Mouse (Mus musculus) kidney, postnatal 0 days (tissue): Measurements from ENCODE around the gene Marcksl1. TPM values are rescaled to one million over a fixed set of nuclear protein-coding genes. Genes with fewer than 3 reads are reported as not detected.
A peak's percentile ranks its signal among the peaks of the same experiment; 100 is the strongest.

Source experiments
- ATAC-seq: fragments of 200-750 bp; cut with Nextera tagmentation; replicated peaks from 2 replicates; pipeline ENCODE4 v1.8.0; 2017; ENCODE audit warnings: low read depth, moderate number of reproducible peaks, moderate TSS enrichment, moderate library complexity; ENCODE audit not compliant: low FRiP score
- DNase-seq: peaks from one replicate; pipeline ENCODE4 v3.0.0-alpha.2; 2016; ENCODE audit warnings: low spot score
- H3K27ac ChIP-seq: fragments of 300-500 bp; sonication (generic); 2 replicates; pipeline ENCODE4 v1.5.1; 2014; ENCODE audit warnings: mild to moderate bottlenecking
- H3K27me3 ChIP-seq: fragments of 300-500 bp; sonication (generic); 2 replicates; pipeline ENCODE4 v1.6.1; 2014; ENCODE audit warnings: low read length, mixed read lengths; ENCODE audit not compliant: insufficient read depth
- H3K36me3 ChIP-seq: fragments of 300-500 bp; sonication (generic); 2 replicates; pipeline ENCODE4 v1.6.1; 2014; ENCODE audit warnings: low read length, mixed read lengths; ENCODE audit not compliant: insufficient read depth
- H3K4me1 ChIP-seq: fragments of 300-500 bp; sonication (generic); replicated peaks from 2 replicates; pipeline ENCODE4 v1.6.1; 2014; ENCODE audit warnings: antibody characterized with exemption, low read length, mixed read lengths; ENCODE audit not compliant: insufficient read depth
- H3K4me2 ChIP-seq: fragments of 300-500 bp; sonication (generic); 2 replicates; pipeline ENCODE4 v1.6.1; 2014; ENCODE audit warnings: mild to moderate bottlenecking, low read length, moderate library complexity, mixed read lengths
- H3K4me3 ChIP-seq: fragments of 300-500 bp; sonication (generic); replicated peaks from 2 replicates; pipeline ENCODE4 v1.5.1; 2014; ENCODE audit warnings: low read depth, low read length
- H3K9ac ChIP-seq: fragments of 300-500 bp; sonication (generic); 2 replicates; pipeline ENCODE4 v1.6.1; 2014; ENCODE audit warnings: low read depth, low read length
- H3K9me3 ChIP-seq: fragments of 300-500 bp; sonication (generic); replicated peaks from 2 replicates; pipeline ENCODE4 v1.6.1; 2016; ENCODE audit warnings: low read length, inconsistent platforms, mixed read lengths
- CTCF ChIP-seq: IDR thresholded peaks from 2 replicates; pipeline ENCODE4 v1.5.1; 2016; ENCODE audit warnings: antibody characterized with exemption, low read depth, mild to moderate bottlenecking, moderate library complexity
- WGBS: fragments of 180-500 bp; shearing (Covaris S2); extraction: QIAGEN DNeasy Blood & Tissue Kit; methylation state at CpG from one replicate; pipeline ENCODE4 v1.1.7; 2014; 5-methylcytosine and 5-hydroxymethylcytosine counted together
- polyA plus RNA-seq: library from polyadenylated mRNA; unstranded; fragments of >200 nt; fragmentation: Nextera tagmentation; extraction: Ambion mirVana; gene quantifications from 2 replicates; pipeline ENCODE4 v1.2.1, GENCODE M21; 2015

Gene Marcksl1
- 613 and 625 TPM in 2 replicates for polyA plus RNA-seq

GRCm38 (mm10) chr4:129513086-129513767 is at the start of gene Marcksl1:
Gene Marcksl1, plus strand, starts transcription at chr4:129513581.
- peak; percentile 82 for ATAC-seq
- Histone ChIP-seq H3K27me3 (no peaks in the 10 kb centered on the region), H3K4me2 (peak within 1 kb of the TSS; percentile 70), H3K4me1 (0 out of 2 replicates have a peak, but pooled peaks cover 3% of the 10 kb centered on the region), H3K27ac (peak within 1 kb of the TSS; percentile 92), H3K4me3 (peak within 1 kb of the TSS; percentile 79), H3K9me3 (no peaks in the 10 kb centered on the region), H3K36me3 (no peaks in the 10 kb centered on the region), H3K9ac (peak within 1 kb of the TSS; percentile 99)
- no peak; the same call in 1 of the 2 replicates for TF ChIP-seq CTCF
- DNase-seq = peak; percentile 91
- WGBS = 7% methylated on average over 28 of the region's 47 CpGs

GRCm38 (mm10) chr4:129464286-129464815 is 49.0 kb upstream of the Marcksl1 start:
- WGBS = 78% methylated on average over 4 of the region's 4 CpGs
- no peak overlapping the region for H3K4me3 ChIP-seq
- DNase-seq (no peak), ATAC-seq (no peak)
- peaks cover 40% of the 10 kb centered on the region for H3K36me3 ChIP-seq
- H3K4me1 ChIP-seq = peaks cover 5% of the 10 kb centered on the region
- H3K4me2 ChIP-seq = no peak overlapping the region
- no peak overlapping the region for H3K9ac ChIP-seq
- no peaks in the 10 kb centered on the region for H3K9me3 ChIP-seq
- no peak overlapping the region for H3K27ac ChIP-seq
- H3K27me3 ChIP-seq = no peaks in the 10 kb centered on the region
- TF ChIP-seq CTCF = no peak

GRCm38 (mm10) chr4:129476047-129476446 is 37.3 kb upstream of the Marcksl1 start:
- Histone ChIP-seq H3K36me3 (peaks cover 51% of the 10 kb centered on the region), H3K4me2 (no peak overlapping the region), H3K9me3 (no peaks in the 10 kb centered on the region), H3K27me3 (no peaks in the 10 kb centered on the region), H3K9ac (no peak overlapping the region), H3K27ac (no peak overlapping the region), H3K4me3 (no peak overlapping the region), H3K4me1 (no peaks in the 10 kb centered on the region)
- WGBS = 93% methylated on average over 11 of the region's 11 CpGs
- DNase-seq (no peak), ATAC-seq (no peak)
- TF ChIP-seq CTCF = no peak

GRCm38 (mm10) chr4:129479863-129480262 is 33.5 kb upstream of the Marcksl1 start:
- TF ChIP-seq CTCF = no peak
- H3K27ac ChIP-seq = no peak overlapping the region
- DNase-seq (no peak), ATAC-seq (no peak)
- H3K36me3 ChIP-seq = peaks cover 37% of the 10 kb centered on the region
- no peaks in the 10 kb centered on the region for H3K27me3 ChIP-seq
- no peak overlapping the region for H3K9ac ChIP-seq
- H3K4me2 ChIP-seq = no peak overlapping the region
- no peak overlapping the region for H3K4me3 ChIP-seq
- 88% methylated on average over 3 of the region's 3 CpGs for WGBS
- H3K9me3 ChIP-seq = no peaks in the 10 kb centered on the region
- no peaks in the 10 kb centered on the region for H3K4me1 ChIP-seq

GRCm38 (mm10) chr4:129481090-129481489 is 32.3 kb upstream of the Marcksl1 start:
- no peak overlapping the region for H3K27ac ChIP-seq
- no peak overlapping the region for H3K9ac ChIP-seq
- ATAC-seq (no peak), DNase-seq (no peak)
- H3K27me3 ChIP-seq = no peaks in the 10 kb centered on the region
- H3K4me3 ChIP-seq = no peak overlapping the region
- H3K4me2 ChIP-seq = no peak overlapping the region
- H3K36me3 ChIP-seq = peaks cover 41% of the 10 kb centered on the region
- no peaks in the 10 kb centered on the region for H3K4me1 ChIP-seq
- no peak for TF ChIP-seq CTCF
- H3K9me3 ChIP-seq = no peaks in the 10 kb centered on the region
- WGBS = 87% methylated on average over 1 of the region's 1 CpGs

- peak within 1 kb of the TSS; percentile 15 for H3K9ac ChIP-seq
- peak within 1 kb of the TSS; percentile 20 for H3K4me3 ChIP-seq
- peaks cover 25% of the 10 kb centered on the region for H3K36me3 ChIP-seq
- peak within 1 kb of the TSS; percentile 58 for H3K4me2 ChIP-seq
- DNase-seq (peak; percentile 53), ATAC-seq (peak; percentile 79)
- H3K9me3 ChIP-seq = no peaks in the 10 kb centered on the region
- no peak within 1 kb of the TSS for H3K27ac ChIP-seq
- no peaks in the 10 kb centered on the region for H3K27me3 ChIP-seq
- peaks cover 10% of the 10 kb centered on the region; the same call in 1 of the 2 replicates for H3K4me1 ChIP-seq
- WGBS = 4% methylated on average over 70 of the region's 70 CpGs
- peak; percentile 42; the same call in 1 of the 2 replicates for TF ChIP-seq CTCF
Observed at GRCm38 (mm10) chr4:129490972-129491880, 22.2 kb upstream of the Marcksl1 start, which contains the start of the genes Tssk3 and Fam229a. Gene Tssk3, minus strand, starts transcription at chr4:129491022. Gene Fam229a, plus strand, starts transcription at chr4:129491190.
